Mouse (Mus musculus): Measurements from ENCODE around the gene Glrx.
"Not testable (repeated sequence)": the region's sequence is repeated elsewhere in the genome, so short reads cannot be mapped to it uniquely, and the experiment has no call there.

Glrx gene

DNA sequence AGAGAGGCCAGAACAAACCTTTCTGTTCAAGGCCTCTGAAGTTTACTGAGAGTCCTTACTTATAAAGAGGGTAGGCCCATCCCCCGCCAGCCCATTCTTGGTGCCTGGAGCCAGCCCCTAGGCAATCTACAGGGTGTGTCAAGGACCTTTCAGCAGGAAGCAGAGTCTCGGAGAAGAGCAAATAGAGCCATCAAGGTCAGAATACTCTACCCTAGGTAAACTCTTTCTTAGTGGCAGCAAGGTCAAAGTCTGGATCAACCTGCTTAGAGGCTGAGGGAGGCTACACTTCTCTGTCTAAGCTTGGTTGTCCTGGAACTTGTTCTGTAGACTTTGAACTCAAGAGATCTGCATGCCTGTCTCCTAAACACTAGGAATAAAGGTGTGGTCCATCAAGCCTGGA lies 4.2 kb upstream of the Glrx start:
- no peak for DNase-seq (ENCODE audit: low spot score)

DNA sequence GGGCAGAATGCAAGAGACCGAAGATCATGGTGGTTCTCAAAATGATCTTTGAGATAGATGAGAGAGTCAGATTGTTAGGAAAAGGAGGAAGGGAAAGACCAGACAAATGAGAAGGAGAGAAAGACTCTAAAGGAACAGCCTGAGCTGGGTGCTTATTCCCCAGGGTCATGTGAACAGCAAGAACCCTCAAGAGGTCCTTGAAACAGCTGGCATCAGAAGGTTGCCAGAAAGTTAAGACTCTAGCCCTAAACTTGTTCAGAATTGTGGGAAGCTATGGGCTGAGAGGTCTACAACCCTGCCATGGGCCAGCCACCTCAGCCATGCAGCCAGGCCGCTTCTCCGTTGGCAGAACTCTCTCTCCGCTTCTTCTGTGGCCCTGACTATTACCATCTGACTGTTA lies 1.2 kb upstream of the Glrx start:
- DNase-seq (ENCODE audit: low spot score) = no peak

DNA sequence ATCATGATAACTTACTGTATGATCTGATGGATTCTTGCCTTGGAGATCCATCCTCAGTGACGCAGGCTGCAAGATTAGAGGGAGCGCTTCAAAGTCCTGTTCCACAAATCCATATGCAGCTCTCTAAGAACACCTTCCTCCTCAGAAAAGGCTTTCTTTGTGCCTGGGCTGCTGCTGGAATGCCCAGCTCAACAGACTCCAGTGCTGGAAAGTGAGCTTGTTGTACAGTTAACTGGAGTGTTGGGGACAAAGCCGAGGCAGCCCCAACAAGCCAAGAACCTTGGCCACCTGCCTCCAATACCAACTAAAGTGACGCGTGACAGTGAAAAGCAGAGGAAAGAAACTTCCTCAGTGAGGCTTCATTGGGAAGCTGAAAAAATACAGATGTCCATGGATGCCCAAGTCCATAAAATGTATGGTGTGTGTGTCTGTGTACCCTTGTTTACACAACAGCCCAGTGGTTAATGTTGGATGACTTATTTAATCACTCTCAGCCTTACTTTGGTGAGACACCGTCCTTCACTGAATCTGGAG lies 1.2 kb downstream of the Glrx start:
- DNase-seq (ENCODE audit: low spot score) = no peak

DNA sequence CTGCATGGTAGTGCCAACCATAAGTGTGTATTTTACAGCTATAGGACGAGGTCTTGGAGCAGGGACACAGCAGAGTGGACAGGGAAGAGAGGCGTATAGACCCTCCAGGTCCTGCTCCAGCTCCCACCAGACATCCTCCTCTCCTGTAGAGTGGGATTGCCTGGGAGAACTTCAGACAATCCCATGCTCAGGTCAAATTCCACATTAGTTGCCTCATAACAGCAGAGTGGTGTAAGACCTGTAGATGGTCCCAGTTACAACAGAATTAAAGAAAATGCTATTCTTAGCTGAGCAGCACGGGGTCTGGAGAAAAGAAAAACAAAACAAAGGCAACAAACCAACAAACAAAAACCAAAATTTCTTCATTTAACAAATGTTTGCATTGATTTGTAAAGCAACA lies 2.3 kb downstream of the Glrx start:
- DNase-seq (ENCODE audit: low spot score) = no peak

DNA sequence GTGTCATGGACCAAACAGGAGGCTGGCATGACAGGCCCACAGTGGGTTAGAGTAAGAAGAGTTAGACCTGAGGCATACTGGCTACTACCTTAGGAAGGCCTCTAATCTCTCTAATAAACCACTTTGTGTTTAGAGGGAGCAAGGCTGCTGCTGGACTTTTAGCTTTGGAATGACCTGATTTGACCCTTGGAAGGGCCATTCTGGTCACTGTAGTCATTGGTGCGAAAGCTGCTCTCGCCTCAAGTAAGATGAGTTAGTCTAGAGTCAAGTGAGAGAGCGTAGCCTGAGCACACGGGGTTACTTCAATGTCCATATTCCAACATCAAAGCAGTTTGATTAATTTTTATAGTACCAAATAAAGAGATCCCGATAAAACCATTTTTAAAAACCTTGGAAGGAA lies 3.7 kb downstream of the Glrx start:
- DNase-seq (ENCODE audit: low spot score) = no peak

DNA sequence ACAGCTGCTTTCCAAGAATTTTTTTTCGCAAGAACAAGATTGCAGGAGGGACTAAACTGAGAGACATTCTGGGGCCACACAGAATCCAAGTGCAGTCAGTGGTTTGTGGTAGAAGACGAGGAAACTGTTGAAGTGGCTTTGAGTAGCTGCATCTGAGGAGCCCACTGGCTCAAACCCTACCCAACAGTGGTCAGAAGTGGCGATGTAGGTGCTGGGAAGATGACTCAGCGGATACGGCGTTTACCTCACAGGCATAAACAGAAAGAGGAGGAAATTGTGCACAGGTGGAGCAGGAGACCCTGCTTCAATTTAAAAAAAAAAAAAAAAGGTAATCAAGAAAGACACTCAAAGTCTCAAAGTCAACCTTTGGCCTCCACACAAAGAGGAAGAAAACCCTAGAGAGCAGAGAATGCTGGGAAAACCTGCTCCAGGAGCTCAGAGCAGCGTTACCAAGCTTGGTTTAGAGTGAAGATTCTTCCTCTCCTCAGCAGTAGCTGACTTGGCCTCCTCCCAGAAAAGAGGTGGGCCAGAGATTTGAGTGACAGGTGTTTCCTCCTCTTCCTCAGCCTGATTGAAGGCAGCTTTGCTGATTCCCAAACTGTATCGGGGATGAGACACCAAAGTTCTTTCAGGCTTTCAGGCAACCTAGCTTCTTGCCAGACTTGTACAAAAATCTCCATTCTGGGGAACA lies 4.5 kb downstream of the Glrx start:
- DNase-seq (ENCODE audit: low spot score) = no peak

DNA sequence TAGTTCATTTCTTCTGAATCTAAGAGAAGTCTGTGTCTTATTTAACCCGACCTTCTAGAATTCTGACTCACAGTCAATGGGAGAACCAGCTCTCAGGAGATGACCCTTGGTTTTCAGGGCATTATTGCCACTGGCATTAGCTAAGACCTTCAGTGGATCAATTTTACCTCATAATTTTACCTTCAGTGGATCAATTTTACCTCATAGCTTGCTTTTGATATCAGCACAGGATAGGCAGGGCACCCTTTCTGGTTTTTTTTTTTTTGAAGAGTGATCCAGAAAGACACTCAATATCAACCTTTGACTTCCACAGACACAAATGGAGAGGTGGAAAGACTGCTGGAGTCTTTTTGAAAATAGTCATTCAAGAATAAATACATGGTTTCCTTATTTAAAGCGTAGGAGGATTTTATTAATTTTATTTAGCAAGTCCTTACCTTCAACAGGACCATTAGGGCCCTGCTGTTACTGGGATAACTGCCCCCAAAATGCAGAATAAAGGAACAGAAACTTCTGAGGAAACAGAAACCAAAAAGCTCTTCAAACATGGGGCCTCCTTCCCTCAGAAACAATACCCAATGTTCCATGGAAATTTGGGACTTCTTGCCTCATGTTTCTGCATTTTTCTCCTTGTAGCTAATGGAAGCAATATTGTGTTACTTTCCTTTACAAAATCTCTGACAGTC lies 5.3 kb downstream of the Glrx start:
- no peak for DNase-seq (ENCODE audit: low spot score)

DNA sequence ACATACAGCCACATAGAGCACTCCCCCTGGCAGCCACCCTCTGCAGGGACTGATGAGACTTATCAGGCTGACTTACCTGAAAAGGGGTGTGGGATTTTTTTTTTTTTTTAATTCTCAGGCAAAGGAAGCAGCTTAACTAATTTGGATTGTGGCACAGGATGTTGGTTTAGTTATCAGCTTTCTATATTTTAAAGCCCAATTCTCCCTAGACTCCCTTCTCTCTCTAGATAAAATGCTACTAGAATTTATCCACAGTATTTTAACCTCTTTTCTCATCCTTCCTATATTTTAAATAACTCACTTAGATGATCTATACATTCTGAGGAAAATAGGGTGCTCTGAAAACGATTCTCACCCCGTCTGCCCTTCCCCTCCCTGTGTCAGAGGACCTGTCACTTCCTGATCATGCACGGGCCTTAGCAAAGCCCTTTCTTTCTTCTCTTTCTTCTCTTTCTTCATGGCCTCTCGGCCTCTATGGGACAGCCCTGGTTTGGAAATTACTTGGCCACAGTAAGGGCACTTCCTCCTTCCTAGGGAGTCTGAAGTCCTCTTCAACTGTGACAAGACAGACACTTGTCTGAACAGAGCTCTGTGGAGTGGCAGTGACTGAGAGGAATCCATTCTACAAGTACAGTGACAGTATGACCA lies 6.0 kb downstream of the Glrx start:
- no peak for DNase-seq (ENCODE audit: low spot score)

DNA sequence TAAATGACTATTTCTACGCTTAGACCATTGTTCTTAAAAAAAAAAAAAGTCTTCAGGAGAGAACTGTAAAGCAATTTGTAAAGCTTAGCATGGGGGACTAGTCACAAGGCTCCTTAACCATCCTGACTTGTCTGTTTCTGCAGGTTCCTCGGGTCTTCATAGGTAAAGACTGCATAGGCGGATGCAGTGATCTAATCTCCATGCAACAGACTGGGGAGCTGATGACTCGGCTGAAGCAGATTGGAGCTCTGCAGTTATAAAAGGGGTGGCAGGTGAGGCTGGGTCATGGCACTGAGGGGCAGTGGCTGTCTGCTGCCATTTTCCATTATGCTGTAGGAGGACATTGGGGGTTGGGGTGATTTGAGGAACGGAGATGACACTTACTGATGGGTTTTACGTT lies 7.4 kb downstream of the Glrx start:
- no peak for DNase-seq (ENCODE audit: low spot score)

DNA sequence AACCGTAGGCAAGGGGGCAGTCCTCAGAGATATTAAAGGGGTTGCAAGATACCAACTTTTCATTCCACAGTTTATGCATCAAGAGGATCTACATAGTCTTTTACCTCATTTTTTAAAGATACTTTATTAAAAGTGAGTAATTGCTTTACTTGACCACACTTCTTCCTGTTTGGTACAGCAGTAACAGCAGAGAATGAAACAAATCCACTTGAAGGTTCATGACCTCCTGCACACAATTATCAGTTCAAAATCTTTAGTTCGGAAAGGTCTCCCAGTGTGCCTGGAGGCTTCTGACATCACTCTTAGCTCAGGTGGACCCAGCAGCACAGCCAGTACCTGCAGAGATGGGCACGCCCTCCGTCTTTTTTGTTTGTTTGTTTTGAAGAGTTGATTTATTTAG lies 12.4 kb downstream of the Glrx start:
- DNase-seq (ENCODE audit: low spot score) = no peak

DNA sequence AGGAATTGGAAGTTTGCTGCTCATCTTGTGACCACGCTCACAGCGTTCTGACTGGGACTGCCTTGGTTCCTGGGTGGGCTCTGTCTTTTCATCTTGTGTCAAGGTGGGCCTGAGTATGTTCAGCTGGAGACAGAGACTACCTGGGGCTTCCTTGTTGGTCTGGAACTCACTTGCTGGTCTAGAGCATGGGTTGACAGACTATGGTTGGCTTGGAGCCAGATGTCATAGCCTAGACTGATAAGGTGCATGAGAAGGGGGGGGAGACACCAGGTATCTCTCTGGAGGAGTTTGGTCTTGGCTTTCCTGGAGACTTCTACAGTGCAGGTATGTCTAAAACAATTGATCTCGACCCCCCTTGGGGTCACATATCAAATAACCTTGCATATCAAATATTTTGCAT lies 13.4 kb downstream of the Glrx start:
- no peak for DNase-seq (ENCODE audit: low spot score)

DNA sequence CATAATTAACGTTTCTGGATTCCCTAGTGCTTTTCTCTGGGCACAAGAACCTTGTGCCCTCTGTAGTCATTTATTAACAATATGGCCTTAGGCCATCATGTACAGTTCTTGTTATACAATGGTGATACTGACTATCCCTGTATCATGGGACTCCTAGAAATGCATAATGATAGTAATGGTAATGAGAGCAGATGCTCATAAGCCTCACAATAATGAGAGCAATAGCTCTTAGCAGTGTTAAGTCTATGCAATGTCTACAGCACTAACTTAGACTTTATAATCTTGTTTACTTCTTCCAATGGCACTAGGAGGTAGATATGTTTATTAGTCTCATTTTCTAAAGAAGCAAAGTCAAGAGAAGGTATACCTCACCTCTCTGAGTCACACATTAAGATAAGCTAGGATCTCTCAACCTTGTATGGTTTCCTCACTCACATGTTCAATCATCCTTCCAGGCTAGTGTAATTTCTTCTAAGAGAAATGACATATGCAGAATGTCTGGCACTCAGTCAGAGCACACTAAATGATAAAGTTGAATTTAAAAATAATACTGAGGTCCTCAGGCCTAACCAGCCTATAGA lies 19.7 kb downstream of the Glrx start:
- DNase-seq (ENCODE audit: low spot score) = no peak

DNA sequence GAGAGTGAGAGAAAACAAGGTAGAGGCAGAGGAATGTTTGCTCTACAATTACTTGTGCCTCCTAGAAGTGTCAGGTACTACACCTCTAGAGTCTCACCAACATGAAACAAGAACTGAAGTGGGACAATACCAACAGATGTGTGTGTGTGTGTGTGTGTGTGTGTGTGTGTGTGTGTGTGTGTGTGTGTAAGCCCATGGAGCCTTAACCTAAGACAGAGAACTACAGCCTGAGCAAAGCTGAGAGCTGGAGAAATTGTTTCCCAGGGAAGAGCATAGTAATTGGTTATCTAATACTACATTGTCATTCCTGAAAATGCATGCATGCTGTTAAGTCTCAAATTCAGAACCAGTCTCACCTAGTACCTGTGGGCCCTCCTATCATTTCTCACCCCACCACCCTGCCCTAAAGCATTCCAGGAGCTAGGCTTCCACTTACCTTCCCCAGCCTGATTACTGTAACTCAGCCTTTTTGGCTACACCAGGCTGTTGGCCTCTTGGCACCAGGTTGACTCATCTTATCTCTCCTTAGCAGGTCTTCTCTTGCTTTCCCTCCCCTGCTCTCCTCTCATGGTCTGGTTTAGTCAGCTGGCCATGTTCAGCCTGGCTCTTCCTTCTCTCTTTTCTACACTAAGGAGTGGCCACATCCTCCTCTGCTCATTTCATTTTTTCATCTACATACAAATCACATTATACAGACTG lies 26.0 kb downstream of the Glrx start:
- peak; percentile 88 for DNase-seq (ENCODE audit: low spot score)

DNA sequence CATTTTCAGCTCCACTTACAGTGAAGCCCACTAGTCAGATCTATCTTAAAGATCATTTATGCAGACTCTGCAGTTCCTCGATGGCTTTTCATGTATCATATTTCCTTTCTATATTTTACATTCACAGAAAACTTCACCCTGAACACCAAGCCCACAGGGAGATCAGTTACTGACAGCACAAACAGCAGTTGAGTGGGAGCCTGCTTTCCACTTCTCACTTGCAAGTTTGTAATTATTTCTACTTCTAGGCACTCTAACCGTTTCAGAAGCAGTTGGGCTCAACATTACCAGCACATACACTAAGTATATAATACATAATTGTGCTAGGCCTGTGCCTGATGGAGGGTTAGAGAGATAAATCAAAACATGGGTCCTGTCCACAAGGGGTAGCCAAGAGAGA lies 28.2 kb downstream of the Glrx start:
- no peak for DNase-seq (ENCODE audit: low spot score)

DNA sequence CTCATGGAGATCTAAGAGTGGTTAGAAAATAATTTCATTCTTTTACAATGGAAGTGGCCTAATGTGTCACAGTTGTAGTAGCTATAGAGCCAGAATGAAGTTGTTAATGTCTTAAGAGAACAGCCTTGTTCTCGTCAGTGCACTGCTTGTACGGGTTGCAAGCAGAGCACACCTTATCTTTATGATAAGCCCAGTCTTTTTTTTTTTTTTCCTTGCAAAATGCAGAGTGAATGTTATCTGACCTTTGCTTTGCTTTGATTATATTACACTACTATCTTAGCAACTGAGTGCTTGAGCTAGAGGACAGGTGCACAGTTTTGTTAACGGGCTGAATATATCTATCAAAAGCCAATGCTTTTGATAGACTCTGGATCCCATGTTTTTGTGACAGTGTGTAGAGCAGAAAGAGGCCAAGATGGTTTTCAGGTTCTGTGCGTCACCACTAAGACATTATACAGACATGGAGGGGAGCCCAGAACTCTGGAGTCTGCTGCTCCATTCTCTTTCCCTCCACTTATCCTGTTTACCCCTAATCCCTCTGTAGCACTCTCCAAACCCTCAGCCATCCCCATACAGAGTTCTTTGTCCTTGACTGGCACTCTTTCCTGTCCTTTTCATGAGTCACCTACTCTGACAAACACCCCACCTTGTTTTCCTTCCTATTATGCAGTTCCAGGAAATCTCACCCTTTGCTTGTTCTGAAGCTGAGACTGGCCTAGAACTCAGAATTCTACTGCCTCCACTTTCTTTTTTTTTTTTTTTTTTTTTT lies 35.1 kb downstream of the Glrx start:
- DNase-seq (ENCODE audit: low spot score) = no peak

DNA sequence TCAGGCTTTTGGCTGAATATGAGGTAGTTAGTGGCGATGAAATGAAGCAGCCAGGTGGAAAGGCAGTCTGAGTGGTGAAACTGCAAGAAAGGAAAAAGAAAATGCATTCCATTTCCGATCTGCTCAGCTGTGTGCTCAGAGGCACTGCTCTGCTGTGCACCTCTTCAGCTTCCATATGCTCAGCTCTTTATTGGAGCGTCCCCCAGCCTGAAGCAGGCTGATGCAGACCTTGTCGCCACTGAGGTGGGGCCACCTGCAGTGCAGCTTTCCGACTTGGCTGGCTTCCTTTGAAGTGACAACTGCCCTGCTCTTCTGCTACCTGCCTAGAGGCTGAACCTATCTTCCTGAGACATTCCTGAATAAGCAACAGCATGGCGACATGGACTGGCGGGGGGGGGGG lies 36.5 kb downstream of the Glrx start:
- DNase-seq (ENCODE audit: low spot score) = not testable (repeated sequence)

DNA sequence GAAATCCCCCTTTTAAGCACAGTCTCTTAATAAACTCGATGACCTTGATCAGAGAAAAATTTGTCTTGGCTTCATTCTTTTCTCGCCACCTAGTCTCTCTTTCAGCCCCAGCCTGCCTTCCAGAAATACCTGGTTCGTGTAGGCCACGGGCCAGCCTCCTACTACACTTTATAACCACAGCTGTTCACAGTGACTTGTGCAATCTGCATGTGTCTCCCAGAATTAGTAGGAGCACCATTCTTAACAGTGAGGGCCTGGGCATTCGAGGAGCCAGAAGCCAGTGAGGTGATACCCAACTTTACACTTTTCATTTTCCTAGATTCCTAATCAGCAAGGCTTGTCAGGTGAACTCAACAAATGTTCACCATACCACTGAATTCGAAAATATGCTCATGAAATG lies 36.9 kb downstream of the Glrx start:
- DNase-seq (ENCODE audit: low spot score) = no peak

DNA sequence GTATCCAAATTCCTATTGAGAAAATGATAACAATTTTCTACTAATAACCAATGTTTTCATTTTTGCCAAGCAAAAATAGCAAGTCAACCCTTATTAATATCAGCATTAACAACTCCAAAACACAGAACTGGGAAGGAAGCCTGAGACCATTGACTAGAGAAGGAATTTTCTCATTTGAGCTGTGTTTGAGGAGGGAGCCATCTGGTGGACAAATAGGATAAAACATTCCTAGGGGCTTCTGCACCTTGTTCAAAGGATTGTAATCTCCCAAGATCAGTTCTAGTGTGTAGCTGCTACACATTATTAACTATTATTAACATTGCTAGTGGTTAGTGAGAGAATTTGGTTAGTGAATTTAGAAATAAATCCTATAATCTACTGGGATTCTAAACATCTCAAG lies 38.2 kb downstream of the Glrx start:
- peak; percentile 74 for DNase-seq (ENCODE audit: low spot score)

DNA sequence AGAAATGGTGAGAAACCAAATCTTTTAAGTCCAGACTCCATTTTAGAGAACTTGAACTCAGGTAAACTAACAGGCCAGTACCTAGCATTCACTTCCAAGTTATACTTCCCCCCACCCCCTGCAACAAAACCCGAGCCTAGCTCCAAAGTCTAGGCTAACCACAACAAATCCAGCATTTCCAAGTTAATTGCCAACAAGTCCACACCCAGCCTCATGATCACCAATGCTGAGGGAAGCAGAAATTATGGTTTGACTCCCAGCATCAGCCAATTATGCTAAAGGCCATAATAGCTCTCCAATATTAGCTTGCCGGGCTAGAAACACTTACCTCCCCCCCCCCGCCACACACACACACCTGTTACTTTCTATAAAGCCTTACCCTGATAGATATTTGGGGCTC lies 40.1 kb downstream of the Glrx start:
- no peak for DNase-seq (ENCODE audit: low spot score)

DNA sequence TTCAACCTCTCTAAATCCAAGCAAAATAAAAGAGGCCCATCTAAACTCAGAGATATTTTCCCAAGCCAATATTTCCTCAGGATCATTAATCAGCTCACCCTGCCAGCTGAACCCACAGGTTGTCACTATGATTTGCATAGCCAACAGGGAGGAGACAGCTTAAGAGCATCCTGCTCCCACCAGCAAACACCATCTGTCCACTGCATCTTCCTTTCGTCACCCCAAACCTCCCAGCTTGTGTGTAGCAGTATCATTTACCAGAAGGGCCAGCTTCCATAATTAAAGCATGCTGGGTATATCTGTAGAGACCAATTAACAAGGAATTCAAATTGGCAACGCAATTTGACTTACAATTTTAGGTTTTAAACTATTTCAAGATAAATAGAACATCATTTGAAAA lies 40.8 kb downstream of the Glrx start:
- DNase-seq (ENCODE audit: low spot score) = no peak

DNA sequence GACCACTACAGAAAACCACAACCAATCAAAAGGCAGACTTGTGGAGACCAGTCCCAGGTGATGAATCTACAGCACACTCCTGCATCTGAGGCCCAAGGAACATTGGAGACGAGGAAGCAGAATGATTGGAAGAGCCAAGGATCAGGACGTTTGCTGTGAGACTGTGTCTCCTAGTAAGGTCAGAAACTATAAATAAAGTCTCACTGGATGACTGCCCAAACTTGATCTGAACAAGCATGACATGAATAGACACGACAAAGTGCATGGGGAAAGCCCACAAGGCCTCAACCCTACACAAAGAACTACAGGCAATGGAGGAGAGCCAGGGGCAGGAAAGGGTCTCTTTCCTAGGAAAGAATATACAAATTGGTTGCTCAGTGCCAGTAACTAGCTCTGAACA lies 44.1 kb downstream of the Glrx start:
- DNase-seq (ENCODE audit: low spot score) = no peak

DNA sequence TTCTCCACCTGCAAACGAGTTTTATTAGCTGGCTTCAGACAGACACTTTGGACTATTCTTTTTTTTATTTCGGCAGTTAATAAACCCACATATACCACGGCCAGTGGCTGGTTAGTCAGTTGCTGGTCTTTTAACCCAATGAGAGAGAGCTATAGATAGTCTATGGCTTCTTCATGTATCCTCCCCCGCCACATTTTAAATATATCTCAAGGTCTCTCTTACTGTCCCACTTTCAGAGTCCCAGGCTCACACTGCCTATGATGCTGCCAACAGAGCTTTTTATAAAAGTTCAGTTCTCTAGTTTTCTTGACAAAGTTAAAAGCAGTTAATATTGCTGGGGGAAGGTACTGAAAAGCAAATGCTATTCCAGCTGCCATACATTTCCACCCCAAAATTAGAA lies 52.2 kb downstream of the Glrx start:
- DNase-seq (ENCODE audit: low spot score) = no peak

All from c-Kit-positive CD71-positive TER-119-positive erythroid progenitor cells, embryonic 14.5 days (primary cell).